Mouse (Mus musculus) gastrocnemius, postnatal 25 days (tissue): ENCODE measurements around the gene Ghrl. TPM values are rescaled to one million over a fixed set of nuclear protein-coding genes. Genes with fewer than 3 reads are reported as not detected.
"Not testable (repeated sequence)": the region's sequence is repeated elsewhere in the genome, so short reads cannot be mapped to it uniquely, and the experiment has no call there.

Source experiments
- DNase-seq: peaks from one replicate; pipeline ENCODE4 v3.0.0; 2022
- total RNA-seq, 2 experiments: library from RNA; stranded (reverse); gene quantifications; 1 replicate in 1 of 2; 2 replicates in 1 of 2; pipeline ENCODE4 v1.2.3; 2021

Gene Ghrl
- total RNA-seq, 2 experiments from 2014 or later = not detected

DNA sequence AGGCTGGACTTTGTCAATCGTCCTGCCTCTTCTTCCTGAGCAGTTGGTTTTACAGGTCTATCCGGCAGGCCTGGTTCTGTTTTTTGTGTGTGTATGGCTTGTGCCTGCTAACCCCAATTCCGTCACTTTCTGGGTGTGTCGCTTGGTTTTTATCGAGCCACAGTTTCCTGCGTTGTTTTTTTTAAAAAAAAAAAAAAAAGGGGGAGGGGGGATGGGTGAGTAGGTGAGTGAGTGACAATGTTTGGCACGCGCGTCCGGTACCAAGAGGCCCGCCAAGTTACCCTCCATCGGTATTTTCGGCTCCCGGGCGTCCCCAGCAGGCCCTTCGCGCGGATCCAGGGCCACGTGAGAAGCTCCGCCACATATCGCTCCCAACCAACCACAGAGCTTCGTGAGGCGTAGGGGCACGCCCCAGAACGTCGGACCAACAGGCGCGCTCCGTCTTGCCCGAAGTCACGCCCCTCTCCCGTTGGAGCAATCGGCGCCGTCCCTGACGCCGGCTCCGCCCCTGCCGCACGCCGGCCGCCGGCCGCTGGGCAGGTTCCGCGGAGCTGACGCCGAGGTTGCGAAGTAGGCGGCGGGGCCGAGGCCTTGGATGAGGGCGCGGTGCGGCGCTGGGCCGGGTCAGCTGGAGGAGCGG lies 23.0 kb downstream of the Ghrl start, which contains the start of gene Tatdn2:
Gene Tatdn2 (plus strand): TSS at position 469 of the 640 bp plus-strand sequence.
- peak; percentile 98 for DNase-seq

DNA sequence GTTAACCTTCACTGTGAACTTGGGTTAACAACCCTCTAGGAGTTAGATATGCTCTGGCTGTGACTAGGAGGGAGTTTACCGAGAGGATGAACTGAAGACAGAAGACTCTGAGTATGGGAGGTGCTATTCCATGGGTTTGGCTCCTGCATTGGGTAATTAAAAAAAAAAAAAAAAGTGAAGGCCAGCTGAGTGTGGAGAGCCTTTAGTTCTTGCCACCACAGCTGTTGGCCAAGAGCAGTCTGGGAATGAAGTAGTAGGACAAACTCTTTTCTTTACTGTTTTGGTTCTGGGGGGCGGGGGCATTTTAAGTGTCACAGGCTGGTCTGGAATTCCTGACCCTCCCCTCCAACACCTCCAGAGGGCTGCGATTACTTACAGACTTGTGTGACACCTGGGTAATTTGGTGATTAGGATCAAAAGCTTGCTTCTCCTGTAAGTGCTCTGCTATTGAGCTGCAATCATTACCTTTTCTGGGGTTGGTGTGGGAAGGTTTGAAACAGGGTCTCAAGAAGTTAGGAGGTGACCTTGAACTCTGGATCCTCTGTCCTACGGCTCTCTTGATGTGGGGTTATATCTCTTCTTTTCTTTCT lies 23.8 kb downstream of the Ghrl start:
- DNase-seq = no peak

- no peak for DNase-seq
These were observed 24.5 kb downstream of the Ghrl start for GRCm38 (mm10) chr6:113695203-113695602.

GRCm38 (mm10) chr6:113693377-113693776 lies 26.3 kb downstream of the Ghrl start:
- no peak for DNase-seq

GRCm38 (mm10) chr6:113692661-113693133 lies 27.0 kb downstream of the Ghrl start:
- no peak for DNase-seq

GRCm38 (mm10) chr6:113691084-113691462 lies 28.6 kb downstream of the Ghrl start:
- no peak for DNase-seq

- no peak for DNase-seq
These were observed 29.1 kb downstream of the Ghrl start for GRCm38 (mm10) chr6:113690400-113691083.

GRCm38 (mm10) chr6:113690008-113690399 lies 29.7 kb downstream of the Ghrl start:
- no peak for DNase-seq

GRCm38 (mm10) chr6:113686551-113687125 lies 33.0 kb downstream of the Ghrl start:
- DNase-seq = no peak

DNA sequence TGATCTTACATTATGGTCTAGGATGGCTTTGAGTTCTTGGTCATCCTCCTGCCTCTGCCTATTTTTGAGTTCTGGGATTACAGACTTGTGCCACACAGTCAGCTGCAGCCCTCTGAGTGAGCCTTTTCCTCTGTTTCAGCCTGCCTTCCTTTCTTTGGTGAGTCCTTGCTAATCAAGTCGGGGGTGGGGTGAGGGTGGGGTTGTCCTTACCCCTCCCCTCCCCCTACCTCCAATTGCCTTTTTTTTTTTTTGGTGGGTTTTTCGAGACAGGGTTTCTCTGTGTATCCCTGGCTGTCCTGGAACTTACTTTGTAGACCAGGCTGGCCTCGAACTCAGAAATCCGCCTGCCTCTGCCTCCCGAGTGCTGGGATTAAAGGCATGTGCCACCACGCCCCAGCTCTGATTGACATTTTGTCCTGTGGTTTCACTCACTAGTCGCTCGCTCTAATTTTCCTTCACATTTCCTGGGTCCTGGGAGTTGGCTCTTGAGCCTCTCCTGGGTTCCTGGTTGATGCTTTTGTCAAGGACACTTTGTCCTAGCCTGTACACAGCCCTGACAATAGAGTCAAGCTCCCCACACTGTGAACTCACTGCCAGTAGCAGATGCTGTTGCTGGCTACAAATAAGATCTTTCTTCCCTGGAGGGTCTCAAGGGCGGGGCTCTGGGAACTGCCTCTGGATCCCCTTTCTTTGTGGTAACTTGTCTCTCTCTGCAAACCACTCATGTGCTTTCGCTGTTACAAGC lies 36.4 kb downstream of the Ghrl start:
- no peak for DNase-seq

DNA sequence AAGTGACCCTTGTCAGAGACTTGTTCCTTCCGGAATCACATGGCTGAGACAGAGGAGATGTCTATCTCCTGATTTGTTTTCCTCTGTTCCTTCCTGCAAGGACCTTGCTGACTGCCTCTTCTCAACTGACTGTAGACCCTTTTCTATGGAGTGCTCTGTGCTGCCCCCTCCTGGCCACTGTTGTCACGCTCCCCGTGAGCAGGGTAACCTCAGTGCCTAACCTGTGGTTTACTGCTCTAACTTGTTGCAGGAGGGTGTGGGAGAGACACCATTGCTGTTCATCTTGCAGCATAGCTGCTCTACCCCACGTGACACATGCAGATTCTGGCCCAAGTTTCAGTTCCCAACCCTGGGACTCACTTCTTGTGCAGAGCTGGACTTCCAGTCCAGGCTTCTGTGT lies 38.4 kb downstream of the Ghrl start:
- DNase-seq = peak; percentile 61

- DNase-seq = no peak
These were observed 39.6 kb downstream of the Ghrl start for GRCm38 (mm10) chr6:113679993-113680566.

DNA sequence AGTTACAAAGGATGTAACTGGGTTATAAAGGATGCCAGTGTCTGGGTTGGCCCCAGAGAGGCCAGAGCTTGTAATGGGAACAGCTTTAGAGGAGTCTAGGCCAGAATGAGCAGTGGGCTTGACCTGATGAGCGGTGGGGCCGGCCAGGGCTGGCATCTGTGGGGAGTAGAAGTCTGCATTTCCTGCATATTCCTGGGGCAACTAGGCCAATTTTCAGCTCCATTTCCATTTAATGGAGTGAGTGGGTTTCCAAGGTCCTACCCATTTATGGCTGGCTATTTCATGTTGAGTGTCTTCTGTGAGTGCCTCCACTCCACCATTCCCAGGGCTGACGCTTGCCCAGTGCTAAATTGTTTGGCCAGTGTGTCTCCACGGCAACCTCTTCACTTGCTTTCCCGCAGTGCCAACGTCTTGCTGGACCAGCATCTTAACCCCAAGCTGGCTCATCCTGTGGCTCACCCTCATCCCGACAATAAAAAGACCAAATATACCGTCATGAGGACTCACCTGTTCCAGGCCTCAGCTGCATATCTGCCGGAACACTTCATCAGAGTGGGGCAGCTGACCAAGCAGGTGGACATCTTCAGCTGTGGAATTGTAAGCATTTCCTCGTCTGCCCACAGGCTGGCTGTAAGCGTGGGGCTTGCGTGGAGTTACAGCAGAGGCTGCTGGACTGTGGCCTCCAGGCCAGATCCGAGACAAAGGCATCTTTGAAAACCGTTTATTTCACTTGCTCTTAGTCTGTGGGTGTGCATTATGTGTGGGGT lies 41.3 kb downstream of the Ghrl start:
- DNase-seq = no peak

- no peak for DNase-seq
These were observed 42.5 kb downstream of the Ghrl start for GRCm38 (mm10) chr6:113677070-113677734.

GRCm38 (mm10) chr6:113675991-113676390 lies 43.7 kb downstream of the Ghrl start:
- no peak for DNase-seq

GRCm38 (mm10) chr6:113675234-113675633 lies 44.4 kb downstream of the Ghrl start:
- no peak for DNase-seq

DNA sequence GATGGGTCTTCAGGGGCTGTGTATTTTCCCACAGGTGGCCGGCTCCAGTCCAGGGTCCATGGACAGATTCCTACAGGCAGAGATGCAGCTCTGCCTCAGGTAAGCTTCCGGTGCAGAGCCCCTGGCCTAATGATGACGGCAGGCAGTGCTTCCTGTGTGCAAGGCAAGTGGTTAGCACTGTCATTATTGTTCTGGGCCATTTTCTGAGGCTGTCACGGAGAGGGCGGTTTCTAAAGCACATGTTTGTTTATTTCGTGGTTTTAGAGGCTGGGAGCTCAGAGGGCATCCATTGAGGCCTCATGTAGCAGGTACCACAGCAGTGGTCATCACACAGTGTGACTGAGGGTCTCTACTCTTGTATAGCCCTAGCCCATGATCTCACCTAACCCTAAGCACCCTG lies 46.7 kb downstream of the Ghrl start:
- no peak for DNase-seq

- DNase-seq = not testable (repeated sequence)
These were observed 47.7 kb downstream of the Ghrl start for GRCm38 (mm10) chr6:113672029-113672428.

GRCm38 (mm10) chr6:113669821-113670220 lies 49.9 kb downstream of the Ghrl start:
- DNase-seq = no peak
